Mouse (Mus musculus) limb, embryonic 14.5 days (tissue): Measurements from ENCODE around the gene Slc27a1. TPM values are rescaled to one million over a fixed set of nuclear protein-coding genes. Genes with fewer than 3 reads are reported as not detected.

Experiments used
- ATAC-seq: fragments of 200-750 bp; cut with Nextera tagmentation; 2 replicates; pipeline ENCODE4 v1.8.0; 2017; ENCODE audit warnings: low read depth, moderate number of reproducible peaks, moderate TSS enrichment; ENCODE audit not compliant: low FRiP score
- DNase-seq: peaks from one replicate; pipeline ENCODE4 v3.0.0-alpha.2; 2015; ENCODE audit warnings: low spot score
- H3K27ac ChIP-seq: fragments of 300-500 bp; sonication (generic); replicated peaks from 2 replicates; pipeline ENCODE4 v1.5.1; 2014; ENCODE audit warnings: low read depth, mild to moderate bottlenecking, low read length, moderate library complexity, mixed read lengths
- H3K27me3 ChIP-seq: fragments of 300-500 bp; sonication (generic); 2 replicates; pipeline ENCODE4 v1.6.1; 2014; ENCODE audit warnings: low read length, mixed read lengths; ENCODE audit not compliant: control insufficient read depth, insufficient read depth
- H3K36me3 ChIP-seq: fragments of 300-500 bp; sonication (generic); 2 replicates; pipeline ENCODE4 v1.6.1; 2014; ENCODE audit warnings: mild to moderate bottlenecking, low read length, moderate library complexity, mixed read lengths; ENCODE audit not compliant: control insufficient read depth, insufficient read depth
- H3K4me1 ChIP-seq: fragments of 300-500 bp; sonication (generic); 2 replicates; pipeline ENCODE4 v1.6.1; 2014; ENCODE audit warnings: antibody characterized with exemption, low read length, mixed read lengths; ENCODE audit not compliant: control insufficient read depth, insufficient read depth
- H3K4me2 ChIP-seq: fragments of 300-500 bp; sonication (generic); replicated peaks from 2 replicates; pipeline ENCODE4 v1.6.1; 2014; ENCODE audit warnings: low read depth, mild to moderate bottlenecking, low read length, moderate library complexity; ENCODE audit not compliant: severe bottlenecking
- H3K4me3 ChIP-seq: fragments of 300-500 bp; sonication (generic); replicated peaks from 2 replicates; pipeline ENCODE4 v1.5.1; 2014; ENCODE audit warnings: low read length
- H3K9ac ChIP-seq: fragments of 300-500 bp; sonication (generic); 2 replicates; pipeline ENCODE4 v1.6.1; 2014; ENCODE audit warnings: mild to moderate bottlenecking, low read depth, low read length, moderate library complexity; ENCODE audit not compliant: severe bottlenecking
- H3K9me3 ChIP-seq: fragments of 300-500 bp; sonication (generic); 2 replicates; pipeline ENCODE4 v1.6.1; 2016; ENCODE audit warnings: low read length; ENCODE audit not compliant: control insufficient read depth
- POLR2A ChIP-seq: fragments of 200-500 bp; IDR thresholded peaks from 2 replicates; pipeline ENCODE4 v1.8.0; 2012; ENCODE audit warnings: inconsistent platforms, mild to moderate bottlenecking, moderate library complexity, borderline replicate concordance; ENCODE audit not compliant: insufficient read depth, insufficient read length; ENCODE audit errors: extremely low read depth
- WGBS: fragments of 180-500 bp; shearing (Covaris S2); extraction: QIAGEN DNeasy Blood & Tissue Kit; methylation state at CpG from one replicate; pipeline ENCODE4 v1.1.7; 2014; 5-methylcytosine and 5-hydroxymethylcytosine counted together
- polyA plus RNA-seq, 2 experiments: library from polyadenylated mRNA; depleted of rRNA in 1 of 2; stranded (reverse) in 1 of 2; unstranded in 1 of 2; fragments of >200 nt; fragmentation: Nextera tagmentation in 1 of 2; extraction: Ambion mirVana in 1 of 2; gene quantifications; 2 replicates each; pipeline versions ENCODE4 v1.2.1 to v1.2.3; 2012 to 2014

Gene Slc27a1
- polyA plus RNA-seq, 2 experiments, result 24.3 to 87.8 TPM

DNA sequence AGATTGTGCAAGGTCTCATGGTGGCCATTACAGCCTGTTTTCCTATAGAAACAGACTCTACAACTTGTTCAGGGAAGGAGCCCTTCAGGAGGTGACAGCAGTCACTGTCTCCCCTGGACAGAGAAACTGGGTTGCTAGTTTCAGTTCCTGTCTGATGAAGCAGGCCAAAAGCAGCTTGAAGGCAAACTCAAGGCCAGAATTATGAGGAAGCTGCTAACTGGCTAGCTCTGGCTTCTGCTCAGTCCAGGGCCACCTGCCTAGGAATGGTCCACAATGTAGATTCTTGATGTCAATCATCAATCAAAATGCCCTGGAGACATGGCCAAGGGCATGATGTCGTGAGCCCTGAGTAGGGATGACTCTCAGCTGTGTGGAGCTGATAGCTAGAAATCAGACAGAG lies 56.4 kb downstream of the Slc27a1 start:
- H3K9me3 ChIP-seq, result peaks cover 18% of the 10 kb centered on the region
- DNase-seq, result no peak
- no peak for TF ChIP-seq POLR2A
- 84% methylated on average over 1 of the region's 1 CpGs for WGBS
- peaks cover 18% of the 10 kb centered on the region for H3K4me1 ChIP-seq
- no peak overlapping the region for H3K9ac ChIP-seq
- no peak overlapping the region for H3K27ac ChIP-seq
- H3K4me3 ChIP-seq, result no peak overlapping the region
- peaks cover 64% of the 10 kb centered on the region for H3K36me3 ChIP-seq
- H3K4me2 ChIP-seq, result no peak overlapping the region
- H3K27me3 ChIP-seq, result peaks cover 3% of the 10 kb centered on the region; the same call in 1 of the 2 replicates
- ATAC-seq, result no peak

DNA sequence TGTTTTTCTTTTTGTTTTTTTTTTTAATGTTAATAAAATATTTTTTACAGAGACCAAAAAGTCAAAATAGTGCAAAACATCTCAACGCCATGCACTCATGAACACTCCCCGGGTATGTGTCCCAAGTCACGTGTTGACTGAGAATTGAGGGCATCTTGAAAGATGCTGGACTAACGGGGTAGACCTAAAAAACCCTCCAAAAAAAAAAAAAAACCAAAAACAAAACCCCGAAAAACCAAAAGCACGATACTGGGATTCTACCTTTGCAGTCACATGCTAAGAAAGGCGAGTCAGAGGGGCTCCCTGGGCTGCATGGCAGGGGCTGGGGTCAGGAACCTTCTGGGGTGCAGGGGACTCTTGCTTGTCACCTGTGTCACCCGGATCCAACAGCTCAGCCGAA lies 58.1 kb downstream of the Slc27a1 start:
- no peak for DNase-seq
- Histone ChIP-seq H3K27ac (no peak overlapping the region), H3K27me3 (peaks cover 5% of the 10 kb centered on the region; the same call in 1 of the 2 replicates), H3K36me3 (peaks cover 47% of the 10 kb centered on the region), H3K4me2 (no peak overlapping the region), H3K9me3 (peaks cover 16% of the 10 kb centered on the region), H3K4me1 (peaks cover 18% of the 10 kb centered on the region), H3K9ac (no peak overlapping the region), H3K4me3 (no peak overlapping the region)
- ATAC-seq, result no peak
- TF ChIP-seq POLR2A, result no peak
- WGBS, result 82% methylated on average over 9 of the region's 9 CpGs

DNA sequence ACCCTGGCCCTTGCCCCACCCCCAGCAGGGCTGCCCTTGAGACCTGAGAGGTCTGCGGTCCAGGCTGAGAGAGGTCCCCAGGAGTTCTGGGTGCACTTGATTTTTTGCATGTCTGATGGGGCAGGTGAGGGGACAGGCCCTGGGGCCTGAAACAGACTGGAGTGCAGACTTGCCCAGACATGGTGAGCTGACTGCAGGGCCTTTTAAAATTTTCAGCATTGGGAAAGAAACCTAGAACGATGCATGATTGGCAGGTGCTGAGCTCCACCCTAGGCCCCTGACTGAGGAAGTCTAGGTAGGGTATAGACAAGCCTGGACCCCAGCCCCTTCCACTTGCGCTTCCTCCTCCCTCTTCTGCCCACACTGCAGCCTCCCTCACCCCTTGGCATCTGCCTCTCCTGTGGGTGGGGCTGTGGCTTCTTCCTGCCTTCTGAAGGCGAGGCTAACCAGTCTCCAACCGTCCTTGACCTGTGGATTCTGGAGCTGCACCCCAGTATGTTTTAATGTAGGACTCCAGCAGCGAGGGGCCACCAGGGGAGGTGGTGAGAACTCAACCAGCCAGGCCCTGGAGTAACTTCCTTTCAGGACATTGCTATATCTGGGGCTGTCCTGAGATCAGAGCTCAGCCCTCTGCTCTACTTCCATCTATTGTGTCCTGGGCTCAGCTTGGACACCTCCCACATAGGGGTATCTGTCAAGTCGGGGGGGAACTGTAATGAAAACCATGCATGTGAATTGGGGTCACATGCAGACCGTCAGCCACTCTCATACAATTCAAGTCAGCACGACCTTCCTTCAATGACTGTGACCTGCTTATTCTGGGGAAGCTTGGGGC lies 58.8 kb downstream of the Slc27a1 start:
- Histone ChIP-seq H3K4me3 (no peak overlapping the region), H3K27ac (0 out of 2 replicates have a peak overlapping the region, but pooled peaks have one; percentile 61), H3K36me3 (peaks cover 40% of the 10 kb centered on the region), H3K27me3 (peaks cover 5% of the 10 kb centered on the region; the same call in 1 of the 2 replicates), H3K9me3 (peaks cover 8% of the 10 kb centered on the region), H3K4me2 (no peak overlapping the region), H3K4me1 (peaks cover 18% of the 10 kb centered on the region), H3K9ac (no peak overlapping the region)
- ATAC-seq (no peak), DNase-seq (peak; percentile 32)
- no peak for TF ChIP-seq POLR2A
- WGBS, result 41% methylated on average over 9 of the region's 9 CpGs

DNA sequence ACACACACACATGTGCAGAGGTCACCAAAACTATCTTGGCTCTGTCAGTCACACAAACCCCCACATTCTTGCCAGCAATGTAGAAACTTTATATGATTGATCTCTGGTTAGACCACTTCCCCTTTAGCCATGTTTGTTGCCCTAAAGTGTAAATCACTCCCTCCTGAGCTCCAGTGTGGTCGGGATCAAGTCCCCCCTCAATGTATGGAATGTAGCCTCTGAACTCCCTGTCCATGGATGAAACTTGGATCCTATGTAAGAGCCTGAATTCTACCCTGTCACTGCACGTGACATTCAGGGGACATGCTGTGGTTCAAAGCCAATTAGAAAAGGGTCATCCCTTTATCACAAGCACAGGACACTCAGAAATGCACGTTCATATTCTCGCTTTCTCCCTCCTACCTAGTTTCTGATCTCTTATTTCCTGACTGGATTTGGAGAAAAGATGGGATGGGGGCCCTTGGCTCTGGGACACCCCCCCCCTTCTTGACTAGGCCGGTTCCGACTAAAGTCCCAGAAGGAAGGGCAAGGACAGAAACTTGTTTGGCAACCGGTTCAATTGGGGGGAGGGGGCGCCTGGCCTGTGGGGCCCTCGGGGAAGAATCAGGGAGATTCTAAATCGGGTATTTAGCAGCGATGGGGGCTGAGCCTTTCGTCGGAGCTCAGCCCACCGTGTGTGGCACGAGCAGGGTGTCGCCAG lies 59.9 kb downstream of the Slc27a1 start:
- 8% methylated on average over 16 of the region's 16 CpGs for WGBS
- peak overlapping the region; percentile 64 for H3K9ac ChIP-seq
- peak overlapping the region; percentile 55 for H3K4me3 ChIP-seq
- ATAC-seq (no peak), DNase-seq (peak; percentile 9)
- peak overlapping the region; percentile 97 for H3K4me2 ChIP-seq
- peaks cover 29% of the 10 kb centered on the region for H3K36me3 ChIP-seq
- peaks cover 5% of the 10 kb centered on the region; the same call in 1 of the 2 replicates for H3K27me3 ChIP-seq
- H3K9me3 ChIP-seq, result no peaks in the 10 kb centered on the region
- no peak for TF ChIP-seq POLR2A
- H3K27ac ChIP-seq, result peak overlapping the region; percentile 61; the same call in 1 of the 2 replicates
- peaks cover 18% of the 10 kb centered on the region for H3K4me1 ChIP-seq

DNA sequence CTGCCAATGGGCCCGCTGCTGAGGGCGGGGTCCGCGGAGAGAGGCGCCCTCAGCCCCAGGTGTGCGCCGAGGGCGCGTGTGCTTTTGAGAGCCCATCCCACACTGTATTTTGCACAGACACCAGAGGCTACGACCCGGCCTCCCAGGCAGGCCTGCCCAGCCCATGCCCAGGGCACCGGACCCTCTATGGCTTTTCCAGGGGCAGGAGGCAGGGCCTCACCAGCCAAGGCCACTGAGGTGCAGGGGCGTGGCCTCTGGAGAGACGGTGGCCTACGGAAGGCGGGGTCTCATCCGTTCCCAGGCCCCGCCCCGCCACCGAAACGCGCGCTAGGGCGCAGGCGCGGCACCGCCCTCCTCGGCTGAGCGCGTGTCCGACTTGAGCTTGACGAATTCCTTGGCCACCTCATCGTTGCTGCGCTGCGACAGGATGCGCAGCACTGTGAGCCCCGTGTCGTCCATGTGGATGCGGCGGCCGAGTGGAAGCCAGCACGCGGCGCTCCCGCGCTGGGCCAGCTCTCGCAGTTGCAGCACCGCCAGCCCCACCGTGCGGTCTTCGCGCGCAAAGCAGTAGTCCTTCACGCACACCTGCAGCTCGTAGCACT lies 60.5 kb downstream of the Slc27a1 start:
- H3K36me3 ChIP-seq, result peaks cover 23% of the 10 kb centered on the region
- TF ChIP-seq POLR2A, result peak; percentile 55; the same call in 1 of the 2 replicates
- peak; percentile 90 for DNase-seq
- peaks cover 8% of the 10 kb centered on the region; the same call in 1 of the 2 replicates for H3K27me3 ChIP-seq
- H3K4me3 ChIP-seq, result peak overlapping the region; percentile 55
- ATAC-seq, result peak; percentile 91
- 0% methylated on average over 47 of the region's 55 CpGs for WGBS
- H3K9me3 ChIP-seq, result no peaks in the 10 kb centered on the region
- peak overlapping the region; percentile 97 for H3K4me2 ChIP-seq
- peak overlapping the region; percentile 63 for H3K27ac ChIP-seq
- H3K9ac ChIP-seq, result peak overlapping the region; percentile 64
- peaks cover 18% of the 10 kb centered on the region for H3K4me1 ChIP-seq
